Mouse (Mus musculus) hindbrain, postnatal 0 days (tissue): ENCODE data around the gene Cfap126. TPM values are rescaled to one million over a fixed set of nuclear protein-coding genes. Genes with fewer than 3 reads are reported as not detected.

Experiments used
- ATAC-seq: fragments of 200-750 bp; cut with Nextera tagmentation; 2 replicates; pipeline ENCODE4 v1.8.0; 2017; ENCODE audit warnings: mild to moderate bottlenecking, moderate TSS enrichment, moderate library complexity
- DNase-seq: peaks from one replicate; pipeline ENCODE4 v3.0.0-alpha.2; 2015; ENCODE audit warnings: low spot score
- H3K27ac ChIP-seq: fragments of 300-500 bp; sonication (generic); 2 replicates; pipeline ENCODE4 v1.5.1; 2014; ENCODE audit warnings: mild to moderate bottlenecking
- H3K27me3 ChIP-seq: fragments of 300-500 bp; sonication (generic); 2 replicates; pipeline ENCODE4 v1.6.1; 2014; ENCODE audit warnings: low read length, mixed read lengths; ENCODE audit not compliant: insufficient read depth
- H3K36me3 ChIP-seq: fragments of 300-500 bp; sonication (generic); 2 replicates; pipeline ENCODE4 v1.6.1; 2014; ENCODE audit warnings: low read length, mixed read lengths; ENCODE audit not compliant: insufficient read depth
- H3K4me1 ChIP-seq: fragments of 300-500 bp; sonication (generic); 2 replicates; pipeline ENCODE4 v1.6.1; 2014; ENCODE audit warnings: antibody characterized with exemption, low read length, mixed read lengths; ENCODE audit not compliant: insufficient read depth
- H3K4me2 ChIP-seq: fragments of 300-500 bp; sonication (generic); 2 replicates; pipeline ENCODE4 v1.6.1; 2014; ENCODE audit warnings: low read depth, mild to moderate bottlenecking, low read length, moderate library complexity, mixed read lengths
- H3K4me3 ChIP-seq: fragments of 300-500 bp; sonication (generic); 2 replicates; pipeline ENCODE4 v1.5.1; 2014; ENCODE audit warnings: low read length
- H3K9ac ChIP-seq: fragments of 300-500 bp; sonication (generic); replicated peaks from 2 replicates; pipeline ENCODE4 v1.6.1; 2014; ENCODE audit warnings: mild to moderate bottlenecking, low read length, moderate library complexity, mixed read lengths
- H3K9me3 ChIP-seq: fragments of 300-500 bp; sonication (generic); 2 replicates; pipeline ENCODE4 v1.6.1; 2016; ENCODE audit warnings: low read length, mixed read lengths
- CTCF ChIP-seq: IDR thresholded peaks from 2 replicates; pipeline ENCODE4 v1.5.1; 2016; ENCODE audit warnings: antibody characterized with exemption, control low read depth, low read depth
- WGBS: fragments of 180-500 bp; shearing (Covaris S2); extraction: QIAGEN DNeasy Blood & Tissue Kit; methylation state at CpG from one replicate; pipeline ENCODE4 v1.1.7; 2014; 5-methylcytosine and 5-hydroxymethylcytosine counted together
- polyA plus RNA-seq: library from polyadenylated mRNA; unstranded; fragments of >200 nt; fragmentation: Nextera tagmentation; extraction: Ambion mirVana; gene quantifications from 2 replicates; pipeline ENCODE4 v1.2.1, GENCODE M21; 2015
- total RNA-seq: library from RNA; depleted of rRNA; stranded (reverse); fragments of >200 nt; gene quantifications from 2 replicates; pipeline ENCODE4 v1.2.3, GENCODE M21; 2014

The Cfap126 gene
- total and polyA plus RNA-seq, 2 experiments from 2014 or later = 2.7 to 12.2 TPM

DNA sequence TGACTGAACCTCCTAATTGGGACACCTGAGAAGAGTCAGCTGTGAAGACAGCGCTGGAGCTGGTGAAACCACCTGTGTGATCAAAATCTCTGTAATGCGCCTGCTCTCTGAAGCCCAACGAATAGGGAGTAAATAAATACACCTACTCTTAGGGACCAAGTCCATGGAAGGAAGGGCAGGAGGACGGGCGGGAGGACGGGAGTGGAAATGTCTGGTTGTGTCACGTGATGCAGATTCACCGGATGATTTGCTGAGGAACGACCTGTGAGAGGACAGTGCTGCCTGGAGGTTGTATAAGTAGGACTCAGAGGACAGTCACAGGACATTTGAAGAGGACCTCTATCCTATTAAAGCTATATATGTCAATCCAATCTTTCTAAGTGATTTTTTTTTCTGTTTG lies 4.1 kb upstream of the Cfap126 start:
- no peaks in the 10 kb centered on the region for H3K36me3 ChIP-seq
- no peak for ATAC-seq
- no peaks in the 10 kb centered on the region for H3K27me3 ChIP-seq
- H3K4me1 ChIP-seq = no peaks in the 10 kb centered on the region; the same call in 1 of the 2 replicates
- H3K4me3 ChIP-seq = no peak overlapping the region
- no peak overlapping the region for H3K4me2 ChIP-seq
- no peaks in the 10 kb centered on the region for H3K9me3 ChIP-seq
- 36% methylated on average over 9 of the region's 9 CpGs for WGBS
- no peak overlapping the region for H3K27ac ChIP-seq
- no peak for DNase-seq
- H3K9ac ChIP-seq = no peak overlapping the region
- no peak for TF ChIP-seq CTCF

DNA sequence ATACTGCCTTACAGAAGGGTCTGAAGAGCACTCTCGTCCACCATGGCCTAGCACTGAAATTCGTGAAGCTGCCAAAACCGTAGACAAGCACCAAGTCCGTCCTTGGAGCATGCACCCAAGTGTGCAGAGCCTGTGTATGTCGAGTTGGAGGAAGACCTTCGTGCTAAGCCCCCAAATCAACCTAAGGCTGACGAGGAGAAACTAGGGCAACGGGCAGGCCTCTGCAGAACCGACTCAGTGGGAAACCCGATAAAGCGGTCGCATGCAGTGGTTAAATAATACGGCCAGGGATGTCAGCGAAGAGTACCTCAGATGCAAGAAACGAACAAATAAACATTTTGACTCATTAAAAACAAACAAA lies 3.1 kb upstream of the Cfap126 start:
- DNase-seq = no peak
- Histone ChIP-seq H3K27me3 (no peaks in the 10 kb centered on the region), H3K9ac (peak overlapping the region; percentile 35; the same call in 1 of the 2 replicates), H3K4me3 (peak overlapping the region; percentile 51), H3K9me3 (no peaks in the 10 kb centered on the region), H3K36me3 (no peaks in the 10 kb centered on the region), H3K27ac (peak overlapping the region; percentile 79), H3K4me1 (no peaks in the 10 kb centered on the region; the same call in 1 of the 2 replicates), H3K4me2 (peak overlapping the region; percentile 85)
- peak; percentile 57 for ATAC-seq
- 4% methylated on average over 15 of the region's 15 CpGs for WGBS
- no peak for TF ChIP-seq CTCF

DNA sequence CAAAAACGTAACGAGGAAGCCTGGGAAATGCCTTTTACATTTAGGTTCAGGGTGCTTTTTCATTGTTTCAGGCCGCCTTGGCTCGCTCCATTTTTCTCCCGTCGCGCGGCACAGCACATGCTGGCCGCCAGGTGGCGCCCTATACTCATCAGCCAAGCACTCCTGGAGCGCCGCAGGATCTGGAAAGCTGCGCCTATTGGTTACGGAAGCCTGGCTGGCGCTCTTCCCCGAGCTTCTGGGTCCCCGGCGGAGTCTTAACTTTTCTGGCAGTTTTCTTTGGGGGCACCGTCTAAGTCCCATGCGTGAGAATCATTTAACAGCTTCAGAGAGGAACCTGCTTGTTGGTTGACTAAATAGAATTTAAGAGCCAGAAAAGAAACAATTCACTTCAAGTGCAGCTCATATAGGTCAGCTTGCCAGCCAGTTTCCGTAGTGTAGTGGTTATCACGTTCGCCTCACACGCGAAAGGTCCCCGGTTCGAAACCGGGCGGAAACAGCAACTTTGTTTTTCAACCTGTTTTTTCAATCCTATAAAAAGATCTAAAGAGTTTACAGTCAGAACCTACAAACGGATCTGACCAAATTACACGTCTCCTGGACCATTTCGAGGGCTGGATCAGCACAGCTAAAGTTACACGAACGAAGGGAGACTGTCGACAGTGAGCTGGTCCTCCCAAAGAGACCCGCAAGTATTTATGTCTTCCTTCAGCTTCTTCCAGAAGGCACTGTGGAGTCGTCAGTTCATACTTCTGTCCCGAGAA lies 2.5 kb upstream of the Cfap126 start:
- no peaks in the 10 kb centered on the region for H3K36me3 ChIP-seq
- WGBS = under 1% methylated on average over 38 of the region's 38 CpGs
- peak; percentile 93 for ATAC-seq
- H3K4me3 ChIP-seq = peak overlapping the region; percentile 51
- no peaks in the 10 kb centered on the region for H3K9me3 ChIP-seq
- peak overlapping the region; percentile 44; the same call in 1 of the 2 replicates for H3K9ac ChIP-seq
- DNase-seq = peak; percentile 98
- H3K27me3 ChIP-seq = no peaks in the 10 kb centered on the region
- peak; percentile 96 for TF ChIP-seq CTCF
- H3K4me2 ChIP-seq = peak overlapping the region; percentile 85
- H3K27ac ChIP-seq = peak overlapping the region; percentile 79
- no peaks in the 10 kb centered on the region; the same call in 1 of the 2 replicates for H3K4me1 ChIP-seq

DNA sequence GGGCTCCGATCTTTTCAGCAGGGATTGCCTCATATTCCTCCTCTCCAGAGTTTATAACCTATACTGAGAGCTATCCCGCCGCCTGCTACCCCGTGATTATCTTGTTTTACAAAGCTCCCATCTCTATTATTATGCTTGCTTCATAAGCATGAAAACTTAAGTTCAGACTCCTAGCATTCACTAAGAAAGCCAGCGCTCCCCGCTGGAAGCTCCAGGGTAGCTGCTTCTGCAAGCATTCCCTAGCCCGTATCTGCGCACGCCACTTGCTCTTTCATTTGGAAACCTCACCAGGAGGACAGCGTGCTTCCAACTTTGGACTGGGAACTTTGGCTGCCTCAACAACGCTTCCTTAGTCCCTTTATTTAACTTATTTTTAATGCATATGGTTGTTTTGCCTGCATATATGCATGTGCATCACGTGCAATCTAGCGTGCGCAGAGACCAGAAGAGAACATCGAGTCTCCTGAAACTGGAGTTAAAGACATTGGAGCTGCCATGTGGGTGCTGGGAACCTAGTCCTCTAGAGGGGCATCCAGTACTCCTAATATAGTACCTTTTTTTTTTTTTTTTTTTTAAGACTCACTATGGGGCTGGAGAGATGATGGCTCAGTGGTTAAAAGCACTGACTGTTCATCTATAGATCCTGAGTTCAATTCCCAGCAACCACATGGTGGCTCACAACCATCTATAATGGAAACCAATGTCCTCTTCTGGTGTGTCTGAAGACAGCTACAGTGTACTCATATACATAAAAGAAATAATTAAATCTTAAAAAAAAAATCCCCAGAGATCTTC lies 1.7 kb upstream of the Cfap126 start:
- WGBS = 2% methylated on average over 15 of the region's 15 CpGs
- peak overlapping the region; percentile 44 for H3K9ac ChIP-seq

DNA sequence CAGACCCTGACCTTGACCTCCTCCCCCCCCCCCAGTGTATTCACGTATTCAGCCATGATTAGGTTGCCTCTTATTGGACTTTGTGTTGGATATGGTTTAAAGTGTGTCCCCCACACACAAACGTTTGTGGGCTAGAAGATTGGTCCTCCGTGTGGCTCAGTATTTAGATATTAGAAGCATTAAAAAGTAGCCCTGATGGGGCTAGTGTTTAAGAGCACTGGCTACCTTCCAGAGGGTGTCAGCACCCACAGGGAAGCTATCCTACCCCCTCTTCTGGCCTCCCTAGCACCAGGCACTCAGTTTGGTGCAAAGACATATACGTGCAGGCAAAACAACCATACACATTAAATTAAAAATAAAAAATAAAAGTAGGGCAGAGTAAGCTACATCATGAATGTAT lies 732 bp upstream of the Cfap126 start:
- WGBS = 78% methylated on average over 4 of the region's 4 CpGs
- H3K4me1 ChIP-seq = no peaks in the 10 kb centered on the region; the same call in 1 of the 2 replicates
- no peaks in the 10 kb centered on the region for H3K9me3 ChIP-seq
- H3K27me3 ChIP-seq = no peaks in the 10 kb centered on the region
- H3K4me2 ChIP-seq = no peak overlapping the region
- no peak for TF ChIP-seq CTCF
- no peak overlapping the region for H3K9ac ChIP-seq
- H3K4me3 ChIP-seq = no peak overlapping the region
- H3K36me3 ChIP-seq = no peaks in the 10 kb centered on the region
- no peak overlapping the region for H3K27ac ChIP-seq
- DNase-seq (no peak), ATAC-seq (no peak)

More for the DNA sequence above, 1.7 kb upstream of the Cfap126 start:
- Histone ChIP-seq H3K9me3 (no peaks in the 10 kb centered on the region), H3K36me3 (no peaks in the 10 kb centered on the region), H3K4me1 (no peaks in the 10 kb centered on the region; the same call in 1 of the 2 replicates), H3K4me2 (peak overlapping the region; percentile 85), H3K4me3 (peak overlapping the region; percentile 51), H3K27ac (peak overlapping the region; percentile 79), H3K27me3 (no peaks in the 10 kb centered on the region)
- DNase-seq = peak; percentile 60
- no peak for ATAC-seq
- no peak for TF ChIP-seq CTCF

DNA sequence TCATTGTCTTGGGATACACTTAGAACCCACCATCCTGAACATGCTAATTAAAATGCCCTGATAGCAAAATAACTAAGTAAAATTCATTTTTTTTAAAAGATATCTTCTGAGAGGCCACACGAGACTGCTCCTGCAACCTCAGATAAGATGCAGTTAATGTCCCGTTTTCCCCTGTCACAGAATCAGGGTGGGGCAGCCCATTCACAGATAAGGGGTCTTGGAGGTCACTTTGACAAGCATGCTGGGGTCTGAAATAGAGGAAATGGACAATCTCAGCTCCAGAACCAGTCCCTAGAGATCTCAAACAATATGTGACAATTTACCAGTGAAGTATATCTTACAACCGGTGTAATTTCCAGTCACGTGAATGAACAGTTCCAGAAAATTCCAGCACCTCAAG lies 2.6 kb downstream of the Cfap126 start:
- no peak for ATAC-seq
- no peak overlapping the region for H3K27ac ChIP-seq

More for the DNA sequence above, 2.6 kb downstream of the Cfap126 start:
- H3K9ac ChIP-seq = no peak overlapping the region
- 77% methylated on average over 4 of the region's 4 CpGs for WGBS
- no peak overlapping the region for H3K4me2 ChIP-seq
- H3K9me3 ChIP-seq = no peaks in the 10 kb centered on the region
- no peaks in the 10 kb centered on the region; the same call in 1 of the 2 replicates for H3K4me1 ChIP-seq
- no peak for TF ChIP-seq CTCF
- H3K27me3 ChIP-seq = no peaks in the 10 kb centered on the region
- H3K36me3 ChIP-seq = no peaks in the 10 kb centered on the region
- DNase-seq = no peak
- H3K4me3 ChIP-seq = no peak overlapping the region
